Mouse (Mus musculus) thymus, postnatal 10 days (tissue): Measurements from ENCODE around the gene Phactr3.
"Not testable (repeated sequence)": the region's sequence is repeated elsewhere in the genome, so short reads cannot be mapped to it uniquely, and the experiment has no call there.

Experiments
- DNase-seq, 2 experiments: peaks; one replicate each; pipeline ENCODE4 v3.0.0; 2021; ENCODE audit warnings: low spot score in 2 of 2

Phactr3 gene

GRCm38 (mm10) chr2:178118801-178119560 lies at the start of gene Phactr3:
TSS of gene Phactr3 (plus strand) at chr2:178118975.
- DNase-seq: no peak

- DNase-seq: not testable (repeated sequence)
Observed at GRCm38 (mm10) chr2:178078166-178078717, 40.5 kb upstream of the Phactr3 start, which contains the start of gene Zfp931. TSS of gene Zfp931 (minus strand) at chr2:178078476.

DNA sequence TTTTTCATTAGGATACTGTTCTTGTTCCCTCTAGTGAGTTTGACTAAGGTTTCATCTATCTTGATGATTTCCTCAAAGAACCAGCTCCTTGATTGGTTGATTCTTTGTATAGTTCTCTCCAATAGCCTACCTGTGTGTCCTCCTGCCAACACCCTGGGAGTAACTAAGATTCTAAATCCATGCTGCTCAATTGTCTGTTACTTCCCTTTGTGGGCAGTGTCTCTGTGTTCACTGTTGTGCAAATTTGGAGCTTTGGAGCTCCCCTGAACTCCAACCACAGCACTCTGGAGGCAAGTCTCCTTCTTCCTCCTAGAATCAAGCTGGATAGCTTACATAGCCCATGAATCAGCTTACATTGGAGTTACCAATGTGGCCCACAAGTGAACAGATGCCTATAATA lies 29.2 kb upstream of the Phactr3 start:
- no peak for DNase-seq

DNA sequence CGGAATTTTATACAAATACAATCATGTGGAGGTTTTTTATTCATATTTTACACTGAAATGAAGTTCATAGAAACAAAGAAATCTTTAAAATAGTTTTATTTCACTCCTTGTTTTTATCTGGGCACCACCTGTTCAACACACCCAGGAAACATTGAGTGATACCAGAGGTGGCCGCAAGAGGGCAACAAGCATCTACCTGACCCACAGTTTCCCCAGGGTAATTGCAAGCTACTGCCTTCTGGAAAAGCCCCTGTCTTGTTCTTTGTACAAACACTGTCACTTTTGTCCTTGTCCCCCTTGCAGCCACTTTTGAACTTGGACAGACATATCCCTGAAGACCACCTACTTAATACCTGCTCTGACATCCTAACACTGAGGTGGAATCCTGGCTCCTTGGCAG lies 20.8 kb upstream of the Phactr3 start:
- peak in 1 of 2 experiments; percentile 51 for DNase-seq

DNA sequence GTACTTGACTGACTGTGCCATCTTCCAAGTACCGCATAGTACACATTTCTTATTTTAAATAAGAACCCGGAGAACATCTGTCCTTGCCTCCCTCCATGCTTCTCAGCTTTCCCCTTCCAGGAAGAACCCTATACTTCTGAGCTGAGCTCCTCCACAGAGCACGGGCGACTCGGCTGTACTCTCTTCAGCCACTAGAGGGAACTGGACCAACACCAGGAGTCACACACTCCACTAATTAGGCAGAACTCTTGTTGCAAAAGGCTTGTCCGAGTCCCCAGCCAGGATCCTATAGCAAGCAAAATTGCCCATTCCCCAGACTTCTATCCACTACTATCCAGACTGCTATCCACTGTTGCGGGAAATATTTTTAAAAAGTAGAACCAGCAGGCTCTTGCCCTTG lies 16.8 kb upstream of the Phactr3 start:
- DNase-seq: no peak

DNA sequence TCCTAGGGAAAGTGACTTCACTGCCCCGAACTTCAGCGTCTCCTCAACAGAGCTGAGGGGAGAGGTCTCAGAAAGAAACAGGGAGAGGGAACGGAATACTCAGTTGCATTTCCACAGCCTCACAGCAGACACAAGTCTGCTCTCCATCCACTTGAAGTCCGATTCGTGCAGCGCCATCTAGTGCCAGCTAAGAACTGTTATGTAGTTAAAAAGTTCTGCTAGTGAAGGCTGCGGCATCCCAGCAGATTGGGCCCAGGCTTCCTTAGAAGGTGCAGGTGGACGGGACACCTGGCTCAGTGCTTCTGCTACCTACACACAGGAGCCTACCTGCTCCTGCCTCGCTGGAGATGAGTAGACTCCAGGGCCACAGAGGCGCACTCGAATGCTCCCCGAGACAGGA lies 829 bp upstream of the Phactr3 start:
- peak in 1 of 2 experiments; percentile 19 for DNase-seq

GRCm38 (mm10) chr2:178119561-178120355 lies 983 bp downstream of the Phactr3 start:
- DNase-seq: no peak

DNA sequence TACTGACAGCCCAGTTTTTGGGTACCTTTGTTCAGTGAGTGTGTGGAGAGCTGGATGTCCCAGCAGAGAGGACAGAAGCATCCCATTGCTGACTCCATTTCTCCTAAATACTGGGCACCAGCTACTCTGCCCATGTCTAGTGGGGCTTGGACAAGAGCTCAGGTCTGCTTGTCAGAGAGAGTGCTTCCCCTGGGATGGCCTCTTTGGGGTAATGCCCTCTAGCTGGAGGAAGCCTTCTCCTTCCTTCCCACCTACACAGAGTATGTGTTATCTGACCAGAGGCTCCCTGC lies 1.5 kb downstream of the Phactr3 start:
- no peak for DNase-seq

- DNase-seq: no peak
Observed at GRCm38 (mm10) chr2:178120651-178121374, 2.0 kb downstream of the Phactr3 start.

DNA sequence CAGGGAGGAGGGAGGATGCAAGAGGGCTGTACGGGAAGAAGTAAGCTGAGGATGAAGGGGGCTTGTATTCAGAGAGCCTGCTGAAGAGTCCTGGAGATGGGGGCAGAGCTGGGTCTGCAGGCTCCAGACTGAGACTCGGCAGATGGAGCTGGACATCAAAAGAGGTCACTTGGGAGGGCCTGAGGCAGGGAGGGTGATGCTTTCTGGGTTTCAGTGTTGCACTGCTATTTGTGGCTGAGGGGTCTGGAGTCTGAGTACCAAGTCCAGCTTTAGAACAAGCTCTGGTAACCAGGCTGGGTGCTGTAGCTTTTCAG lies 2.6 kb downstream of the Phactr3 start:
- no peak for DNase-seq

GRCm38 (mm10) chr2:178121946-178122665 lies 3.3 kb downstream of the Phactr3 start:
- no peak for DNase-seq

- no peak for DNase-seq
Observed at GRCm38 (mm10) chr2:178123466-178123865, 4.7 kb downstream of the Phactr3 start.

DNA sequence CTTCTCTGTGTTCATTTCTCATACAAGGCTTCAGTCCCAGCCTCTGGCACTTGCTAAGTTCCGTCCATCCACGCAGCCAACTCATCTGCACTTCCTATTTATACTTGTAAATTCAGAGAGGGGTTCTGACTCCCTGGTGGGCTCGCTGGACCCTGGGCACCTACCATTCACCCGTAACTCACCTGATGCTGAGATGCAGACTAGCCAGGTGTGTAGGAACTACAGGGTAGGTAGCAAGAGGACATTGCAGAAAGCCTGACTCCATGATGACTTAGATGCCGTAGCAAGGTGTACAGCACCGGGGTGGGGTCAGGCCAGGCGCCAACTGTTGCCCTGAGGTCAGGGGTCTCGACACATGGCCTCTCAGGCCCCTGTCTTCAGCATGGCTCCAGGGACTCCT lies 6.7 kb downstream of the Phactr3 start:
- no peak for DNase-seq

GRCm38 (mm10) chr2:178126041-178126820 lies 7.5 kb downstream of the Phactr3 start:
- no peak for DNase-seq

DNA sequence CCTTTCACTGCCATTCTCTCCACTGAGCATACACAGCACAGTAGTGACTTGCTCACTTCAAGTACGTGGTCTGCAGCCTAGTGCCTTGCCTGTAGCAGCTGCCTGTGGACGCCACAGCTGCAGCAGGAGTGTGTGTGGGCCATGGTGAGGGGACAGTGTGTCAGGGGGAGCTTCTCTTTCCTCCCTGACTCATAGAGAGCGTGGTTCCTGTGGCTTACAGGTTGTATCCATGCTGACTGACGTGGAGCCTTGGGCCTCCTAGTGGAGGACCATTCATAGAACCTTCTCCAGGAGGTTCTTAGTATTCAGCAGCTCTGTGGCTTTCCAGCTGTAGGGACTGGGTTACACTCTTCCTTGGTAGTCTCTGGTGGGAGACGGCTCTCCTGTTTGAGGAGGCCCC lies 9.8 kb downstream of the Phactr3 start:
- DNase-seq: no peak

DNA sequence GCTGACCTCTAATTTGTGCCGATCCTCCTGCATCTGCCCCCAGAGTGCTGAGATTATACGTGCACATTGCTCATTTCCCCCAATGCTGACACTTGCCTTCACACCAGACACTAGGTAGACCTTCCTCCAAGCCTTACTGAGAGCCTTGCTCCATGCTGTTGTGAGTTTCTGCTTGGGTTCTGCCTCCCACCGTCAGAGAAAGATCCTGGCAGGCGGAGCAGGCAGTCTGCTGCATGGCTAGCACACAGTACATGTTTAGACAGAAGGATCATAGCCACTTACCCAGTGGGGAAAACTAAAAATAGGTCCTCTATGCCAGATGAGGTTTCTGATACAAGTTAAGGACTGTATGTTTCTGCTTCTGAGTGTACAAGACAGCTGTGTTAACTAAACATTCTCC lies 10.4 kb downstream of the Phactr3 start:
- no peak for DNase-seq

DNA sequence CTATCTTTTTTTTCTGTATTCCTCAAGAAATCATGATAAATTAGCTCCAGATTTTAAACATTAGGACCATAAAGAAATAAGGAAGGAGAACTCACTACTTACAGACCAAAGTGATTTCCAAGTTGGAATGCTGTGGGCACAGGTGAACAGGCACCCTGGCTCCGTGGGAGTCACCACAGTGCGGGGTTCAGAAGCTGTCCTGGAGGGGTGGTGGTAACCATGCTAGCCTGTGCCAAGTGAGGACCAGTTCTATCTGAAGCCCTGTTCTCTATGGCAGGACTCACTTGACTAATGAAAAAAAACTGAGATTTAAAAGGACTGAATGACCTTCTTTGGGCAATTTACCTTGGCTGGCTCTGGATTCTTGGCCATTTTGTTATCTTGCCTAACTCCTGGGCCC lies 10.9 kb downstream of the Phactr3 start:
- DNase-seq: no peak

GRCm38 (mm10) chr2:178130536-178130935 lies 11.8 kb downstream of the Phactr3 start:
- no peak for DNase-seq

DNA sequence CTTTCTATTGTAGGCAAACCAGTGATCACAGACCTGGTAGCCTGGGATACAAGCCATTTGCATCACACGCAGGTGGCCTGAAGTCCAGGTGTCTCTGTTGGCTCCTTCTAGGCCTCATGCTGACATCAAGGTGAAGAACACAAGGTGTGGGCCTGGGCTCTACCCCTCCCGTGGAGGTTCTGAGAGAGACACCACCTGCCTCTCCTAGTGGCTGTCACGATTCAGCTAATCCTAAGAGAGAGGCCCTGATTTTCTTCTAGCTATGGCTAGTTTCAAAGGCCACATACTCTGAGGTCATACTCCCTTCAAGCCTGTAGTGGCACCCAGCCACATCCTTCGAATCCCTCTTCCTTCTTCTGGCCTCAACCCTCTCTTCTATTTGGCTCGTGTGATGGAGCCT lies 12.2 kb downstream of the Phactr3 start:
- no peak for DNase-seq

- no peak for DNase-seq
Observed at GRCm38 (mm10) chr2:178131606-178132365, 13.0 kb downstream of the Phactr3 start.
